Mouse (Mus musculus): ENCODE measurements around the gene Tcp11.
A peak's percentile ranks its signal among the peaks of the same experiment; 100 is the strongest.

DNA sequence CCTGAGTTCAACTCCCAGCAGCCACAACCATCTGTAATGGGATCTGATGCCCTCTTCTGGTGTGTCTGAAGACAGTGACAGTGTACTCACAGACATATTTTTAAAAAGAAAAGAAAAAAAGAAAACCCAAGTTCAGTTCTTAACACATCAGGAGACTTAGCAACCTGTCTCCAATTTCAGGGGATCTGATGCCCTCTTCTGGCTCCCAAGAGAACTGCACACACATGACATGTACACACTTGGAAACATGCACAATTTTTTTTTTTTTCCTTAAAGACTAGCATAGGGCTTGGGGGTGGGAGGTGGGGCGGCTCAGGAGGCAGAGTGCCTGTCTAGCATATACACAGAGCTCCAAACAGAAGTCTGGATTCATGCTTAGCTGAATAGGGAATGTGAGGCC, 20.2 kb upstream of the Tcp11 start:
- TF ChIP-seq POLR2A (IDR thresholded peaks at IDR 0.05; ENCODE audit: borderline replicate concordance, extremely low read depth, insufficient read depth, insufficient read length, poor library complexity, severe bottlenecking) (no peak), CTCF (IDR thresholded peaks at IDR 0.05; ENCODE audit: borderline replicate concordance, extremely low read depth, insufficient read depth, insufficient read length) (peak; percentile 7; the same call in 1 of the 2 replicates)

Data from brain, embryonic 14.5 days (tissue).